Mouse (Mus musculus): ENCODE data around the gene Armcx4. TPM values are rescaled to one million over a fixed set of nuclear protein-coding genes. Genes with fewer than 3 reads are reported as not detected.

Gene Armcx4
- total RNA-seq, 1 experiment from 2014 or later, result 13.9 TPM

Other genes with a start within 250 kb of the Armcx4 start
- gene Taf7l, start 210.0 kb upstream of the Armcx4 start, total RNA-seq (2021), result not detected in 2 replicates
- 52.4 and 53.2 TPM in 2 replicates for gene Timm8a1, start 144.7 kb upstream of the Armcx4 start, total RNA-seq (2021)
- 2.1 and 4.7 TPM in 2 replicates for gene Btk, start 102.9 kb upstream of the Armcx4 start, total RNA-seq (2021)
- gene Rpl36a, start 100.9 kb upstream of the Armcx4 start, total RNA-seq (2021), result 329 and 369 TPM in 2 replicates
- gene Gla, start 85.4 kb upstream of the Armcx4 start, total RNA-seq (2021), result 5.8 and 7.0 TPM in 2 replicates
- gene Hnrnph2, start 85.3 kb upstream of the Armcx4 start, total RNA-seq (2021), result 96.9 and 100 TPM in 2 replicates
- gene Armcx1, start 31.4 kb downstream of the Armcx4 start, total RNA-seq (2021), result 18.6 and 19.3 TPM in 2 replicates
- gene Armcx6, start 64.9 kb downstream of the Armcx4 start, total RNA-seq (2021), result 7.3 and 11.3 TPM in 2 replicates
- gene Armcx3, start 70.1 kb downstream of the Armcx4 start, total RNA-seq (2021), result 37.9 and 40.6 TPM in 2 replicates
- gene Armcx2, start 122.7 kb downstream of the Armcx4 start, total RNA-seq (2021), result 47.2 and 48.4 TPM in 2 replicates